Comparison of ENCODE assay signal across 8 mouse cellular contexts in the genomic region with DNA sequence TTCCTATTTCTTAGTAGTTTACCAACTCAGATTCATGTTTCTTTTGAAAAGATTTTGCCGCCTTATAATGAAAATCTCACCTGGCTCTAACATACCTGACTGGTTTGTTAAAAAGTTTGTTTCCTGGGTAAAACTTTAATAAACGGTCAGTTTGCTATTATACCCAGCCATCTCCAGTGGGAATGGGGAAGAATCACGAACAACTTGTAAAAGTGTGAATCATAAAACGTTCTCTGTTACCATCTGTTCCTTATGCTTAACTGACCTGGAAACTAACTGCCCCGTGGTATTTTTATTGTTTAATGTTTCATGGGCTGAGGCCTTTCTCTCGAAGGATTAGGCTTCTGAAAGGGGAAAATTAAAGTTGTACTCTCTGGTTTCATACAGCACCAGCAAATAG. TPM values are rescaled to one million over a fixed set of nuclear protein-coding genes. Genes with fewer than 3 reads are reported as not detected.
DNase-seq lines count a peak whose midpoint lies in the region; ATAC-seq and TF ChIP-seq lines count a peak whose summit lies in the region.

No protein-coding gene starts in this region.

- no peak for TF ChIP-seq EP300 in stomach, postnatal 0 days (optimal IDR thresholded peaks at IDR 0.05)

- peak overlapping the region; percentile 42 for H3K9ac ChIP-seq in neural tube, embryonic 11.5 days (ENCODE audit: low read length)
- H3K9ac ChIP-seq in liver, embryonic 12.5 days = peak overlapping the region; percentile 61
- H3K9ac ChIP-seq in stomach, postnatal 0 days (ENCODE audit: low read length) = no peak overlapping the region

- no peak for ATAC-seq in erythroblast, adult 5-6 weeks (replicated peaks; ENCODE audit: low FRiP score, poor library complexity, severe bottlenecking)
- no peak for ATAC-seq in neural tube, embryonic 11.5 days (ENCODE audit: insufficient read depth, low FRiP score, low TSS enrichment)
- no peak for ATAC-seq in liver, embryonic 12.5 days
- no peak for ATAC-seq in stomach, postnatal 0 days (ENCODE audit: low FRiP score, low TSS enrichment)

- WGBS in neural tube, embryonic 11.5 days = 52% methylated on average over 6 of the region's 6 CpGs
- 48% methylated on average over 6 of the region's 6 CpGs for WGBS in liver, embryonic 12.5 days (ENCODE audit: insufficient replicate concordance)
- WGBS in stomach, postnatal 0 days = 43% methylated on average over 6 of the region's 6 CpGs

- H3K4me1 ChIP-seq in erythroblast, embryonic 14.5 days (ENCODE audit: control insufficient read depth) = peaks cover 43% of the 10 kb centered on the region
- H3K4me1 ChIP-seq in neural tube, embryonic 11.5 days (ENCODE audit: control insufficient read depth, insufficient read depth, low read length) = peaks cover 6% of the 10 kb centered on the region
- peaks cover 50% of the 10 kb centered on the region for H3K4me1 ChIP-seq in liver, embryonic 12.5 days
- peaks cover 2% of the 10 kb centered on the region; the same call in 1 of the 2 replicates for H3K4me1 ChIP-seq in stomach, postnatal 0 days (replicated peaks; ENCODE audit: control insufficient read depth, insufficient read depth)

- peak overlapping the region; percentile 76 for H3K4me2 ChIP-seq in neural tube, embryonic 11.5 days (ENCODE audit: low read depth)
- peak overlapping the region; percentile 64 for H3K4me2 ChIP-seq in liver, embryonic 12.5 days
- H3K4me2 ChIP-seq in stomach, postnatal 0 days (replicated peaks; ENCODE audit: low read depth) = peak overlapping the region; percentile 15; the same call in 1 of the 2 replicates

- peaks cover 33% of the 10 kb centered on the region for H3K36me3 ChIP-seq in erythroblast, embryonic 14.5 days (ENCODE audit: control insufficient read depth)
- no peaks in the 10 kb centered on the region for H3K36me3 ChIP-seq in neural tube, embryonic 11.5 days (ENCODE audit: control insufficient read depth, insufficient read depth, low read length)
- peaks cover 10% of the 10 kb centered on the region for H3K36me3 ChIP-seq in liver, embryonic 12.5 days
- no peaks in the 10 kb centered on the region for H3K36me3 ChIP-seq in stomach, postnatal 0 days (ENCODE audit: control insufficient read depth, insufficient read depth, low read length)

- DNase-seq in neural tube, embryonic 11.5 days (ENCODE audit: low spot score) = no peak
- no peak for DNase-seq in neural tube, embryonic 10.5 days (ENCODE audit: extremely low spot score, low spot score)
- DNase-seq in stomach, postnatal 0 days (ENCODE audit: low spot score) = no peak
- no peak for DNase-seq in gastrocnemius, postnatal 14 days
- no peak for DNase-seq in spleen, postnatal 14 days (ENCODE audit: low spot score in 2 of 2)

- H3K9me3 ChIP-seq in erythroblast, embryonic 14.5 days (ENCODE audit: control insufficient read depth, low read length) = no peaks in the 10 kb centered on the region
- no peaks in the 10 kb centered on the region for H3K9me3 ChIP-seq in neural tube, embryonic 11.5 days (ENCODE audit: control insufficient read depth, low read length)
- H3K9me3 ChIP-seq in liver, embryonic 12.5 days (replicated peaks) = no peaks in the 10 kb centered on the region
- H3K9me3 ChIP-seq in stomach, postnatal 0 days (ENCODE audit: control insufficient read depth, low read length) = no peaks in the 10 kb centered on the region

- H3K27ac ChIP-seq in neural tube, embryonic 11.5 days (ENCODE audit: low read depth, low read length) = no peak overlapping the region
- peak overlapping the region; percentile 100 for H3K27ac ChIP-seq in liver, embryonic 12.5 days
- no peak overlapping the region for H3K27ac ChIP-seq in stomach, postnatal 0 days (replicated peaks)

- TF ChIP-seq CTCF in stomach, postnatal 0 days (IDR thresholded peaks at IDR 0.05; ENCODE audit: low read depth) = no peak

- no peaks in the 10 kb centered on the region for H3K27me3 ChIP-seq in erythroblast, embryonic 14.5 days (ENCODE audit: control insufficient read depth)
- no peaks in the 10 kb centered on the region for H3K27me3 ChIP-seq in neural tube, embryonic 11.5 days (ENCODE audit: control insufficient read depth, insufficient read depth, low read length)
- H3K27me3 ChIP-seq in liver, embryonic 12.5 days (replicated peaks) = no peaks in the 10 kb centered on the region
- H3K27me3 ChIP-seq in stomach, postnatal 0 days (ENCODE audit: control insufficient read depth, insufficient read depth, low read length) = no peaks in the 10 kb centered on the region

- intact Hi-C loops in gastrocnemius, postnatal 14 days (cut with DNase I; ENCODE audit: low total_unique reads) = no loop called here

- peak overlapping the region; percentile 100 for H3K4me3 ChIP-seq in erythroblast, embryonic 14.5 days (replicated peaks)
- peak overlapping the region; percentile 88; the same call in 1 of the 2 replicates for H3K4me3 ChIP-seq in neural tube, embryonic 11.5 days (ENCODE audit: low read depth, low read length)
- H3K4me3 ChIP-seq in liver, embryonic 12.5 days = peak overlapping the region; percentile 99
- H3K4me3 ChIP-seq in stomach, postnatal 0 days (ENCODE audit: low read depth, low read length) = peak overlapping the region; percentile 90; the same call in 1 of the 2 replicates

RNA-seq across cellular contexts. Expression of gene Gclm, which starts 0.6 kb away (rescaled TPM):
- 124 and 137 TPM in 2 replicates for polyA plus RNA-seq in erythroblast, embryonic 14.5 days (2012)
- total RNA-seq in erythroblast, adult 5-6 weeks (2015; ENCODE audit: low replicate concordance) = 276 and 381 TPM in 2 replicates
- 373 and 560 TPM in 2 replicates for total RNA-seq in erythroblast, adult 5-6 weeks (2017; ENCODE audit: low replicate concordance)
- 52.0 and 55.3 TPM in 2 replicates for polyA plus RNA-seq in neural tube, embryonic 11.5 days (2014; fragmentation: Nextera tagmentation; extraction: Ambion mirVana)
- polyA plus RNA-seq in liver, embryonic 12.5 days (2016; fragmentation: Nextera tagmentation; extraction: Ambion mirVana) = 596 and 604 TPM in 2 replicates
- polyA plus RNA-seq in stomach, postnatal 0 days (2015; fragmentation: Nextera tagmentation; extraction: Ambion mirVana) = 148 and 155 TPM in 2 replicates
- 10 to 100 TPM; 22.7 to 28.7 TPM for total RNA-seq in gastrocnemius, postnatal 14 days (2021)

RNA-seq across cellular contexts. Expression of gene Dnttip2, which starts 29.4 kb away (rescaled TPM):
- polyA plus RNA-seq in erythroblast, embryonic 14.5 days (2012) = 0.62 and 0.87 TPM in 2 replicates
- total RNA-seq in erythroblast, adult 5-6 weeks (2015; ENCODE audit: low replicate concordance) = 32.8 and 70.5 TPM in 2 replicates
- 19.3 and 34.0 TPM in 2 replicates for total RNA-seq in erythroblast, adult 5-6 weeks (2017; ENCODE audit: low replicate concordance)
- polyA plus RNA-seq in neural tube, embryonic 11.5 days (2014; fragmentation: Nextera tagmentation; extraction: Ambion mirVana) = 83.2 and 87.4 TPM in 2 replicates
- polyA plus RNA-seq in liver, embryonic 12.5 days (2016; fragmentation: Nextera tagmentation; extraction: Ambion mirVana) = 68.3 and 68.6 TPM in 2 replicates
- polyA plus RNA-seq in stomach, postnatal 0 days (2015; fragmentation: Nextera tagmentation; extraction: Ambion mirVana) = 37.1 and 39.2 TPM in 2 replicates
- total RNA-seq in gastrocnemius, postnatal 14 days (2021) = 10 to 100 TPM; 18.4 to 19.7 TPM

RNA-seq across cellular contexts. Expression of gene Bcar3, which starts 49.2 kb away (rescaled TPM):
- polyA plus RNA-seq in erythroblast, embryonic 14.5 days (2012) = 0.04 TPM in 1 of 2 replicates, not detected in the other
- 1.3 TPM in 1 of 2 replicates, not detected in the other for total RNA-seq in erythroblast, adult 5-6 weeks (2015; ENCODE audit: low replicate concordance)
- total RNA-seq in erythroblast, adult 5-6 weeks (2017; ENCODE audit: low replicate concordance) = 0.34 and 0.70 TPM in 2 replicates
- polyA plus RNA-seq in neural tube, embryonic 11.5 days (2014; fragmentation: Nextera tagmentation; extraction: Ambion mirVana) = 12.4 and 14.9 TPM in 2 replicates
- 5.5 and 6.8 TPM in 2 replicates for polyA plus RNA-seq in liver, embryonic 12.5 days (2016; fragmentation: Nextera tagmentation; extraction: Ambion mirVana)
- 12.1 and 12.6 TPM in 2 replicates for polyA plus RNA-seq in stomach, postnatal 0 days (2015; fragmentation: Nextera tagmentation; extraction: Ambion mirVana)
- 1 to 10 TPM; 8.3 to 9.5 TPM for total RNA-seq in gastrocnemius, postnatal 14 days (2021)

Comparison
In these comparisons a context has a peak if more than half of its experiments do, and no peak if none do; other contexts are left out.
1. H3K4me2 ChIP-seq: peak in every context shown above with its lines; median percentile 76 in neural tube, embryonic 11.5 days; 64 in liver, embryonic 12.5 days; 15 in stomach, postnatal 0 days.
2. RNA of gene Dnttip2, which starts 29.4 kb away (polyA plus RNA-seq): 83.2 to 87.4 TPM in neural tube, embryonic 11.5 days, 68.3 to 68.6 TPM in liver, embryonic 12.5 days and 37.1 to 39.2 TPM in stomach, postnatal 0 days; 0.62 to 0.87 TPM in erythroblast, embryonic 14.5 days; every median in the first group is over 10 times any median in the second.
3. Peak in every context shown above with its lines, with median percentiles within 50 percentile points of each other: H3K4me3 ChIP-seq.